Mouse (Mus musculus): Measurements from ENCODE around the gene Tmem201.

Tmem201 gene

GRCm38 (mm10) chr4:149684841-149685623 lies 52.8 kb downstream of the Tmem201 start:
- no peak for DNase-seq (ENCODE audit: low read depth, low spot score)

- no peak for DNase-seq (ENCODE audit: low read depth, low spot score)
These were observed 54.0 kb downstream of the Tmem201 start for GRCm38 (mm10) chr4:149683875-149684274.

GRCm38 (mm10) chr4:149679056-149679770 lies 58.6 kb downstream of the Tmem201 start:
- no peak for DNase-seq (ENCODE audit: low read depth, low spot score)

GRCm38 (mm10) chr4:149678006-149678405 lies 59.8 kb downstream of the Tmem201 start:
- no peak for DNase-seq (ENCODE audit: low read depth, low spot score)

- peak; percentile 83 for DNase-seq (ENCODE audit: low read depth, low spot score)
These were observed 62.2 kb downstream of the Tmem201 start for GRCm38 (mm10) chr4:149675378-149676261.

- no peak for DNase-seq (ENCODE audit: low read depth, low spot score)
These were observed 62.9 kb downstream of the Tmem201 start for GRCm38 (mm10) chr4:149674814-149675377.

- DNase-seq (ENCODE audit: low read depth, low spot score) = no peak
These were observed 65.1 kb downstream of the Tmem201 start for GRCm38 (mm10) chr4:149672747-149673146.

GRCm38 (mm10) chr4:149671175-149671574 lies 66.7 kb downstream of the Tmem201 start:
- DNase-seq (ENCODE audit: low read depth, low spot score) = no peak

GRCm38 (mm10) chr4:149665692-149666090 lies 72.2 kb downstream of the Tmem201 start:
- no peak for DNase-seq (ENCODE audit: low read depth, low spot score)
